ENCODE assay signal across 15 mouse cellular contexts in the genomic region with DNA sequence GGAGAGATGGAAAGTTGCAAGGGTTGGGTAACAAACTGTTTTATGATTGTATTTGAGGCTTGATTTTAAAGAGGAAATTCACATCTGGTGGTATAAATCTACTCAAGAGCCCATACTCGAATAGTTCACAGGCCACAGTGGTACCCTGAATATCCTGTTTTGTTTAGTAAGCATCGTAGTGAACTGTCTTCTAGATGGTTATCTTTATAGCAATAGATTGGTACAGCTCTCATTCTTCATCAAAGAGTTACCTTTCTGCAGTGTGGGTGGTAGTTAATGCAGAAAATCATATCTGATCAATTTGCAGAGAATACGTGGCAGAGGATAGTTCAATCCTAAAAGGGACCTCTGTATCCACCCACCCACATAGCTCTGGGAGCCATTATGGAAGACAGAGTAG.
"Had no signal": no experiment of that assay in that cellular context is flagged by ENCODE, and none has a peak within 500 bp of the region (broad histone marks: within the 10 kb centered on the region; RNA-seq: fewer than 3 reads in every experiment).

No protein-coding gene starts in this region.

- DNase-seq: liver, postnatal 0 days; lung, adult 2 months; lung, postnatal 14 days; lung, postnatal 36 days; retina, postnatal 1 day; right cerebral cortex, adult 18-20 months; right cerebral cortex, postnatal 25 days; right cerebral cortex, postnatal 4 days; spleen, adult 18-20 months; thymus, adult 18-20 months; thymus, postnatal 14 days; thymus, postnatal 36 days had no signal

- ATAC-seq: liver, postnatal 0 days; lung, postnatal 0 days; midbrain, embryonic 13.5 days; midbrain, embryonic 15.5 days had no signal
